Mouse (Mus musculus): ENCODE data around the gene Chrna7.

DNA sequence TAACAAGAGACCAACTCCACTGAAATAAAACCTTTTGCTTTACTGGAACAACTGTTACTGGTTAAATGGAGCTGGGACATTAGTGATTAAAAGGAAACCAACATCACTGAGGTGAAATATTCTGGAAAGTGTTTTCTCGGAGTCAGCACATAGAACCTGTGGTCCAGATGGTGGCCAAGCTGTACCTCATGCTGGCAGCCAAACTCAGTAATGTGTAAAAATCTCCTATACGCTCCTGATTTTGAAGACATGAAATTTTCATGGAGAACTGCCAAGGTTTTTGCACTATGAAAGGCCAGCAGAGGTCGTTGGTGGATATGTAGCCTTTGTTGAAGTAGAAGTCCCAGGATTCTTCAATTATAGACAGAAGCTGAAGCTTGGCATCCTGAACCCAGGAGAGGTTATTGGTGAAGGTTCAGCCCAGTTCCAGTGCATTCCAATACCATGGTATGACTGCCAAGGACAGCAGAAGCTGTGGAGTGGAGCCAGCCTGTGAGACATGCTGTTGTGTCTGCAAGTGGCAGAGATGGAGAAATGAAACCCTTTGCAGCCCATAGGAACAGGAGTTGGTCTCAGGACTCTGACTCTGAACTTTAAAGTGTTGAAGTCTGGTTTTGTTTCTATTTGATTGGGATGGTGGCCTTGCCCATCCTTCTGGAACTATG is 25.6 kb upstream of the Chrna7 start:
- TF ChIP-seq POLR2A (IDR thresholded peaks at IDR 0.05; ENCODE audit: extremely low read depth, insufficient read depth, low read length) (no peak), CTCF (IDR thresholded peaks at IDR 0.05; ENCODE audit: low read depth, low read length) (no peak)
